Mouse (Mus musculus) E14TG2a.4 (cell line): ENCODE measurements at regions not wholly inside any gene's neighbourhood (a gene's known extent, or its start where the extent isn't known, plus 50 kb on each side); places are given as distances from the start of the nearest gene placed in this dataset.

Source experiments
- CTCF ChIP-seq: conservative IDR thresholded peaks from 2 replicates; pipeline ENCODE4 v1.5.1; 2014; ENCODE audit warnings: low read length
- POU5F1 ChIP-seq: IDR thresholded peaks from 2 replicates; pipeline ENCODE4 v1.6.1; 2014; ENCODE audit warnings: low read length, borderline replicate concordance

GRCm38 (mm10) chr7:121589088-121589605 is 117.9 kb downstream of the Usp31 start:
- TF ChIP-seq CTCF: no peak
- no peak for TF ChIP-seq POU5F1
